Mouse (Mus musculus) limb, embryonic 12.5 days (tissue): ENCODE results near the gene BC005537. TPM values are rescaled to one million over a fixed set of nuclear protein-coding genes. Genes with fewer than 3 reads are reported as not detected.
A peak's percentile ranks its signal among the peaks of the same experiment; 100 is the strongest.
"Not testable (repeated sequence)": the region's sequence is repeated elsewhere in the genome, so short reads cannot be mapped to it uniquely, and the experiment has no call there.

Source experiments
- ATAC-seq: fragments of 200-750 bp; cut with Nextera tagmentation; 2 replicates; pipeline ENCODE4 v1.8.0; 2017; ENCODE audit warnings: low read depth, moderate TSS enrichment; ENCODE audit not compliant: insufficient number of reproducible peaks, insufficient read depth, low FRiP score, low TSS enrichment
- H3K27ac ChIP-seq: fragments of 300-500 bp; sonication (generic); 2 replicates; pipeline ENCODE4 v1.5.1; 2016; ENCODE audit warnings: mild to moderate bottlenecking, moderate library complexity
- H3K27me3 ChIP-seq: fragments of 300-500 bp; sonication (generic); 2 replicates; pipeline ENCODE4 v1.6.1; 2016; ENCODE audit warnings: mild to moderate bottlenecking, moderate library complexity
- H3K36me3 ChIP-seq: fragments of 300-500 bp; sonication (generic); 2 replicates; pipeline ENCODE4 v1.6.1; 2016; ENCODE audit warnings: mild to moderate bottlenecking, moderate library complexity
- H3K4me1 ChIP-seq: fragments of 300-500 bp; sonication (generic); replicated peaks from 2 replicates; pipeline ENCODE4 v1.6.1; 2016
- H3K4me2 ChIP-seq: fragments of 300-500 bp; sonication (generic); 2 replicates; pipeline ENCODE4 v1.6.1; 2016; ENCODE audit warnings: mild to moderate bottlenecking, moderate library complexity
- H3K4me3 ChIP-seq: fragments of 300-500 bp; sonication (generic); replicated peaks from 2 replicates; pipeline ENCODE4 v1.5.1; 2016; ENCODE audit warnings: mild to moderate bottlenecking
- H3K9ac ChIP-seq: fragments of 300-500 bp; sonication (generic); replicated peaks from 2 replicates; pipeline ENCODE4 v1.6.1; 2016; ENCODE audit warnings: mild to moderate bottlenecking, moderate library complexity
- H3K9me3 ChIP-seq: fragments of 300-500 bp; sonication (generic); 2 replicates; pipeline ENCODE4 v1.6.1; 2016; ENCODE audit warnings: mild to moderate bottlenecking, moderate library complexity
- WGBS: fragments of 180-500 bp; shearing (Covaris S2); methylation state at CpG from one replicate; pipeline ENCODE4 v1.1.7; 2016; 5-methylcytosine and 5-hydroxymethylcytosine counted together
- polyA plus RNA-seq: library from polyadenylated mRNA; unstranded; fragments of >200 nt; fragmentation: Nextera tagmentation; extraction: Ambion mirVana; gene quantifications from 2 replicates; pipeline ENCODE4 v1.2.1, GENCODE M21; 2016

BC005537 gene
- polyA plus RNA-seq, 1 experiment from 2014 or later, result 14.6 TPM

DNA sequence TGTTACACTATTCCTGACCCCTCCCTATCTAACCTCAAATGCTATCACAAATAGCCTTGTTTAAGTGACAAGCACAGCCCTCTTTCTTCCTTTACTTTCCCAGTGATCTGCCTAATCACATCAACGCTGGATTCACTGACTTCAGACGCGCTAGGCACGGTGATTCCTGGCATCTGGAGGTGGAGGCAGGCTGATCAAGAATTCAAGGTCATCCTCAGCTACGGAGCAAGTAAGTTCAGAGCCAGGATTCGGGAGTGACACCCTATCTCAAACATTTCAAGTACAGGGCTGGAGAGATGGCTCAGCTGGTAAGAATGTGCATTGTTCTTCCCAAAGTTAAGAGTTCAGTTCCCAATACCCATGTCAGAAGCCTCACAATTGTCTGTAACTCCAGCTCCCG is 24.7 kb downstream of the BC005537 start:
- 91% methylated on average over 7 of the region's 7 CpGs for WGBS

DNA sequence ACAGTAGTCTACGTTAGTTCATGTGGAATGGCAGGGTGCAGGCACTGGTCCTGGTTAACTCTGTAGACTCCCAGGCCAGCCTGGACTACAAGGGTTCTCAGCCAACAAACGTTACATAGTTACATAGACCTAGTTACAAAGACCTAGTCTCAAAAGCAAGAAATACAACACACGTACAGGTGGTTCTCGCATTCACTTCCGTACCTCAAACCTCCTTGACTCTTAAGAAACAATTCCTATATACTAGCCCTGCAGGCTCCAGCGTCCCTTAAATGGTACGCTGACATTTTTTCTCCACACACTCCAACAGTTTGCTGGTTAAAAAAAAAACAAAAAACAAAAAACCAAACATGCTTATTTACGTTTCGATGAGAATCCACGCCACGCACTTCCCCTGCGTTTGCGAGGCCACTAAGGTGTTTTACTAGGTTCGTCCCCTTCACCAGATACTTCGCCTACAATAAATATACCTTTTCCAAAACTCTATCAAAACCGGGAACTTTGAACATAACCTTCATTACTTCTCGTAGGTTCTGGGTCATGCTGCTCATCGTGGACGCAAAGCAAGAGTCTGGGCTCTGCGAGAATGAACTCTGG is 29.4 kb downstream of the BC005537 start:
- peak overlapping the region; percentile 91 for H3K9ac ChIP-seq
- H3K36me3 ChIP-seq, result 0 out of 2 replicates have a peak, but pooled peaks cover 8% of the 10 kb centered on the region
- peak overlapping the region; percentile 95 for H3K4me3 ChIP-seq
- 4% methylated on average over 20 of the region's 20 CpGs for WGBS
- peaks cover 22% of the 10 kb centered on the region for H3K4me1 ChIP-seq
- no peak for ATAC-seq
- H3K27ac ChIP-seq, result peak overlapping the region; percentile 83
- H3K4me2 ChIP-seq, result peak overlapping the region; percentile 75
- H3K9me3 ChIP-seq, result no peaks in the 10 kb centered on the region
- no peaks in the 10 kb centered on the region for H3K27me3 ChIP-seq

More for the DNA sequence above, 24.7 kb downstream of the BC005537 start:
- H3K4me1 ChIP-seq, result no peaks in the 10 kb centered on the region
- H3K9me3 ChIP-seq, result no peaks in the 10 kb centered on the region
- H3K27ac ChIP-seq, result no peak overlapping the region
- no peak overlapping the region for H3K4me3 ChIP-seq
- no peak for ATAC-seq
- H3K36me3 ChIP-seq, result no peaks in the 10 kb centered on the region
- no peak overlapping the region for H3K9ac ChIP-seq
- no peaks in the 10 kb centered on the region for H3K27me3 ChIP-seq
- no peak overlapping the region for H3K4me2 ChIP-seq

DNA sequence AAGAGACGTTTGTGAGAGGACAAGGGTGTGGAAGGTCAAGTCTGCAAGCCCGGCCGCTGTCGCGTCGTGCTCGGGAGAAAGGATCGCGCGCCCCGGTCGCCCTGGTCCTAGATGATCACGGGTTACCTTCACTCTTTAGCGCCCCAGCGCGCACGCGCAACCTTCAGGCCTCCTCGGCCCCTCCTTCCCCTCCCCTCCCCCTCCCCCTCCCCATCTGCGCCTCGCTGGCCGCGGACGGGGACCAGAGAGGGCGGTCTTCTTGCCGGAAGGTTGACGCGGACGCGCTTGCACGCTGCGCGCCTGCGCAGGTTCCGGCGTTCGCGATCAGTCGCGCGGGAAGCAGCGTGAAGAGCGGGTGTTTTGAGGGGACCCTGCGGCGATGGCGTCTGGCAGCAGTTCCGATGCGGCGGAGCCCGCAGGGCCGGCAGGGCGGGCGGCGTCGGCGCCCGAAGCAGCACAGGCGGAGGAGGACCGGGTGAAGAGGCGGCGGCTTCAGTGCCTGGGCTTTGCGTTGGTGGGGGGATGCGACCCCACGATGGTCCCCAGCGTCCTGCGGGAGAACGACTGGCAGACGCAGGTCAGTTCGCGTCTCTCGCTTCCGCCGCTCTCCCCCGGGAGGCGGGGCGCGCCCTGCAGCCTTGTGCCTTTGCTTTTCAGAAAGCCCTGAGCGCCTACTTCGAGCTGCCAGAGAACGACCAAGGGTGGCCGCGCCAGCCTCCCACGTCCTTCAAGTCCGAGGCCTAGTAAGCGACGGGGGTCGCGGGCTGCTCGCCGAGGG is 30.1 kb downstream of the BC005537 start, which contains the start of the genes Acot13 and Tdp2:
TSS of gene Acot13 (minus strand) at position 188 of the 778 bp plus-strand sequence.
TSS of gene Tdp2 (plus strand) at position 327 of the 778 bp plus-strand sequence.
- Histone ChIP-seq H3K4me3 (peak within 1 kb of the TSS; percentile 95), H3K4me1 (peaks cover 27% of the 10 kb centered on the region), H3K9ac (peak within 1 kb of the TSS; percentile 91), H3K27me3 (no peaks in the 10 kb centered on the region), H3K27ac (peak within 1 kb of the TSS; percentile 95), H3K36me3 (peaks cover 8% of the 10 kb centered on the region; the same call in 1 of the 2 replicates), H3K4me2 (peak within 1 kb of the TSS; percentile 75), H3K9me3 (no peaks in the 10 kb centered on the region)
- under 1% methylated on average over 86 of the region's 90 CpGs for WGBS
- ATAC-seq, result peak; percentile 95

DNA sequence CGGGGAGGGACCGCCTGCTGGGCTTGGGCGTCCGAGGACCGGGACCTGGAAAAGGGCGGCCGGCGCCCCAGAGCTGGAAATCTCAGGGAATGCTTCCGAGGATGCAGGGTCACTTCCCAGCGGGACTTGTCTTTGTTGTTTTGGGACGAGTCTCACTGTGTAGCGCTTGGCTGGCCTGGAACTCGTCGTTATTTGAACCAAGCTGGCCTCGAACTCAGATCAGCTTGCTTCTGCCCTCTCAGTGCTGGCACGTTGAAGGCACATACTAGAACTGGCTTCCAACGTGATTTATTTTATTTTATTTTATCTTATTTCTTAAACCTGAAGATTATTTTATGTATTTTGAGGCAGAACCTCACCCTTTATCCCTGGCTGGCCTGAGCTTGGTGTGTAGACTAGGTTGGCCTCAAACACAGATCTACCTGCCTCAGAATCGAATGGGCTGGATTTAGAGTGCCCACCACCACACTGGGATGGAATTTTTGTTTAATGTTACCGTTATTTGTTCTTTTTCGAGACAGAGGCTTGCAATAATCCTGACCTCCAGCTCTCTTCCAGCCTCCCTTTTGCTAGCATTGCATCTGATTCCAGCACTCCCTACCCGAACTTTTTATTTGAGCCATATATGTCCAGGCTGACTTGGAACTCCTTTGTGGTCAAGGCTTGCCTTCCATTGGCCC is 30.8 kb downstream of the BC005537 start:
- H3K9ac ChIP-seq, result peak overlapping the region; percentile 91
- peak overlapping the region; percentile 95 for H3K27ac ChIP-seq
- H3K4me3 ChIP-seq, result peak overlapping the region; percentile 95
- peak overlapping the region; percentile 75 for H3K4me2 ChIP-seq
- H3K4me1 ChIP-seq, result peaks cover 28% of the 10 kb centered on the region
- WGBS, result 4% methylated on average over 21 of the region's 21 CpGs
- H3K36me3 ChIP-seq, result peaks cover 11% of the 10 kb centered on the region; the same call in 1 of the 2 replicates
- H3K27me3 ChIP-seq, result no peaks in the 10 kb centered on the region
- no peak for ATAC-seq
- no peaks in the 10 kb centered on the region for H3K9me3 ChIP-seq

DNA sequence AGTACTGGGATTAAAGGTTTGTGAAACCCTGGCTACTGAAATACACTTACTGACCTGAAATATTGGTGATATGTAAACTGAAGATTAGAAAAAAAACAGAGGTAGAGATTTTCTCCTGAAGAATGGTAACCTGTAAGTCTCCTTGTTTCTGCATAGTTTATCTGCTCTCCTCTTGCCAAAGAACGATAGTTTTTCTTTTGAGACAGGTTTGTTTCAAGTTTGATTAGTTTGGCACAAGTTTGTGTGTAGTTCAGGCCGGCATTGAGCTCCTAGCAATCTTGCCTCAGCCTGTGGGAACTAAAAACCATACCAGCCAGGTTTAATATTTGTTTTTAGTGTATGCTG is 31.3 kb downstream of the BC005537 start:
- Histone ChIP-seq H3K4me1 (peaks cover 28% of the 10 kb centered on the region), H3K36me3 (peaks cover 13% of the 10 kb centered on the region; the same call in 1 of the 2 replicates), H3K4me2 (peak overlapping the region; percentile 75), H3K4me3 (peak overlapping the region; percentile 95), H3K27me3 (no peaks in the 10 kb centered on the region), H3K9me3 (no peaks in the 10 kb centered on the region), H3K9ac (peak overlapping the region; percentile 91), H3K27ac (no peak overlapping the region)
- no peak for ATAC-seq
- 75% methylated on average over 2 of the region's 2 CpGs for WGBS

DNA sequence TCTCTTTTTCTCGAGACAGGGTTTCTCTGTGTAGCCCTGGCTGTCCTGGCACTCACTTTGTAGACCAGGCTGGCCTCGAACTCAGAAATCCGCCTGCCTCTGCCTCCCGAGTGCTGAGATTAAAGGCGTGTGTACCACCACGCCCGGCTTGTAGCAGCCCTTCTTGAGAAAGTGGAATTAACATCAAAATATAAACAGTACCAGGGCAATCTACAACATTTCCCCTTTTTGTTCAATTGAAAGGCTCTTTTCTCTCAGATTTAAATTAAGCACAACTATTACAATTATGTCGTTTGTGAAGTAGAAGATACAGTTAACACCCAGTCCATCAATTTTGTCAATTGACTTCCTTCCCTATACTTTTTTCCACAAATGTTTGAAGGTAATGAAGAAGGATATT is 36.3 kb downstream of the BC005537 start:
- H3K27ac ChIP-seq, H3K4me3 ChIP-seq, H3K27me3 ChIP-seq, ATAC-seq, H3K9ac ChIP-seq, H3K4me2 ChIP-seq, H3K9me3 ChIP-seq: not testable (repeated sequence)
- 92% methylated on average over 8 of the region's 8 CpGs for WGBS
- H3K4me1 ChIP-seq, result peaks cover 23% of the 10 kb centered on the region
- peaks cover 42% of the 10 kb centered on the region for H3K36me3 ChIP-seq

DNA sequence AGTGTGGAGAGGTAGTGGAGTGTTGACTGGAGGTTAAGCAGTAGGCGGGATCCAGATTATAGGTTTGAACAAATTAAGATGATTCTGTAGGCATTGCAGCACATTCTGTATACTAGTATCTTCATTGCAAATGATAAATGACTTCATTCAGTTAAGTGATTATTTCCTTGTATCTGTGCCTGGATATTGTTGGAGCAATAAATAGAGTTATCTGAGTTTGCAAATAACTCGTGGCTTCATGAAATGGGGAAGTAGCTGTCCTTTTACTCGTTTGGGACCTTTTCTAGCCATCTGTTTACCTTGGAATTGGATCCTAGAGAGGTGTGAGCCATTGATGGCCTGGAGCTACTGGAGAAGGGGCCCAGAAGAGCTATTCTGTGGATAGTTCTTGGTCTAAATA is 38.4 kb downstream of the BC005537 start:
- Histone ChIP-seq H3K4me3 (no peak overlapping the region), H3K4me1 (peaks cover 10% of the 10 kb centered on the region; the same call in 1 of the 2 replicates), H3K36me3 (peaks cover 42% of the 10 kb centered on the region), H3K27me3 (no peaks in the 10 kb centered on the region), H3K9me3 (no peaks in the 10 kb centered on the region), H3K9ac (no peak overlapping the region), H3K4me2 (no peak overlapping the region), H3K27ac (no peak overlapping the region)
- 84% methylated on average over 3 of the region's 3 CpGs for WGBS
- no peak for ATAC-seq

DNA sequence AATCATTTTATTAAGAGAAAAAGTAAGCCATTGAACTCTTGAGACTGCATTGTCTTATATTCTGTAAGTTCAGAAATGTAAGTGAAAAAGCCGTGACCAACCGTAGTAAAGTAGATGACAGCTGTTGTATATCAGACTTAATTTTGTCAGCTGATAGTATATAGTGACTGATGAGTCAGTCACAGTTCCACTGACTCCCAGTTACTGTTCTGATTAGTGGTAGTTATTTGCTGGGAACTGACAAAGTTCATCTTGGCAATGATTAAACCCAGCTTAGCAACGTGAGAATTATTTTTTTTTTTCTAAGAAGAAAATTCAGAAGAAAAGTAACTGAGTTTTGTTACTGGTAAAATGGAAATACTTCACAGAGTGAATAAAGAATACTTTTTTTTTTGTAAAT is 40.2 kb downstream of the BC005537 start:
- H3K4me1 ChIP-seq, result peaks cover 9% of the 10 kb centered on the region; the same call in 1 of the 2 replicates
- no peak overlapping the region for H3K4me3 ChIP-seq
- WGBS, result 82% methylated on average over 3 of the region's 3 CpGs
- ATAC-seq, result no peak
- no peaks in the 10 kb centered on the region for H3K27me3 ChIP-seq
- H3K9ac ChIP-seq, result no peak overlapping the region
- H3K27ac ChIP-seq, result no peak overlapping the region
- H3K4me2 ChIP-seq, result no peak overlapping the region
- H3K9me3 ChIP-seq, result no peaks in the 10 kb centered on the region
- peaks cover 34% of the 10 kb centered on the region for H3K36me3 ChIP-seq

DNA sequence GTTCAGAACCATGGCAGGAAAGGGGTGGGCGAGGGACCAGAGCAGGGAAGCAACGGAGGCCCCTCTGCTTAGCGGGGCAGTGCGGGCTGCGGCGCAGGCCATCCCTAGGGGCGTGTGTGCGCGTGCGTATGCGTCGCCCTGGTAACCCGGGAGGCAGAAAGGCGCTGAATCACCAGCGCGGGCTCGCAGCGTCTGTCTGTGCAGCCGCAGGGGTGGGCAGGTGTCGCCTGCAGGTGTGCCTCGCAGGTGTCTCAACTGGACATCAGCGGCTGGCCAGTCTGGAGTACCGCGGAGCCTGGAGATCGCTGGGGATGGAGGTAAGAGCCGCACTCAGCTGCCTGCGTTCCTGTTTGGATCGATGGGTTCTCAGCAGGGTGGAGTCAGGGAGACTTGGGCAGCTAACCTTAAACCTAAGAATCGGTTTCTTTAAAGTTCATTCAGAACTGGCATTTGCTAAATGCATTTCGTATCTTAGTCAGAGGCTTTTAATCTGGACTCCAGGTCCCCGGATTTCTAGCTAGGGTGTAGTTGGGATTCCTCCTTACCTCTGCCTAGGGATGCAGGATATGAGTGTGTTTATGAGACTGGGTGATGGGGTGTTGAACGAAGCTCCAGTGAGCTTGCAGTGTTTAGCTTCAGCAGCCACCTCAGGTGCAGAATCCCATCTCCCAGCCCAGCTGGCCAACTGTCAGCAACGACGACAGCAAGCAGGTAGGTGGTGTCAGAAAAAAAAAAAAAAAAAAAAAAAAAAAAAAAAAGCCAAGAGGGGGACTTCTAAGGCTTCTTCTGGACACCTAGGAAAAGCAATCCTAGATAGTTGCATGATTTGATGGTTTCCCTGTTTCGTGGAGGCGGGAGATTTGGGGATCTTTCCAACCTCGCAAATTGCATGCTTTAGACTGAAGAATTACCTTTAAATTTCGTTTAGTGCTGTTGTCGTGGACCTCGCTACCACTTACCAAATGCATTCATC is 43.8 kb downstream of the BC005537 start, which contains the start of gene D130043K22Rik:
TSS of gene D130043K22Rik (plus strand) at position 153 of the 973 bp plus-strand sequence.
- Histone ChIP-seq H3K9me3 (no peaks in the 10 kb centered on the region), H3K27ac (no peak within 1 kb of the TSS), H3K4me1 (peaks cover 9% of the 10 kb centered on the region; the same call in 1 of the 2 replicates), H3K4me3 (peak within 1 kb of the TSS; percentile 47), H3K27me3 (no peaks in the 10 kb centered on the region), H3K4me2 (peak within 1 kb of the TSS; percentile 91), H3K9ac (peak within 1 kb of the TSS; percentile 48), H3K36me3 (peaks cover 14% of the 10 kb centered on the region)
- peak; percentile 71; the same call in 1 of the 2 replicates for ATAC-seq
- whole genome bisulfite sequencing, result 13% methylated on average over 40 of the region's 40 CpGs

DNA sequence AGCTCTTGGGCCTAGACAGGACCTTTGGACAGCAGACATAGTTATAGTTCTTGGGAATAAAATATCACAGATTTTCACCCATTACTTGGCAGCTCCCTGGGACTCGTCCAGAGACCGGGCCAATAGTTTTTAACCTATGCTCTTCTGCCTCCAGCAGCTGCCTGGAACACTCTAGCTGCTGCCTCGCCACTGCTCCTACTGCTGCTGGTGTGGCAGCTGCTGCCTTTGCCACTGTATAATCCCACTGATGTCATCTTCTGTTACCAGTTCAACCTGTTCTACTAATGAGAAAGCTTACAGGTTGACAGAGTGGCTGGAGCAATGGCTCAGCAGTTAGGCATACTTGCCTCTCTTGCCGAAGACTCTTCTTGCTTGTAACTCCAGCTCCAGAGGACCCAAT is 47.9 kb downstream of the BC005537 start:
- H3K36me3 ChIP-seq, result no peaks in the 10 kb centered on the region
- H3K4me3 ChIP-seq, result no peak overlapping the region
- no peak overlapping the region for H3K4me2 ChIP-seq
- no peak for ATAC-seq
- H3K27ac ChIP-seq, result no peak overlapping the region
- H3K4me1 ChIP-seq, result peaks cover 9% of the 10 kb centered on the region; the same call in 1 of the 2 replicates
- WGBS, result 69% methylated on average over 4 of the region's 4 CpGs
- H3K27me3 ChIP-seq, result no peaks in the 10 kb centered on the region
- H3K9me3 ChIP-seq, result no peaks in the 10 kb centered on the region
- H3K9ac ChIP-seq, result no peak overlapping the region
